Mouse (Mus musculus) embryonic fibroblast, embryonic 13.5 days (primary cell): Measurements from ENCODE around the gene Ptgis.

Source experiments
- CTCF ChIP-seq: IDR thresholded peaks from 2 replicates; pipeline ENCODE4 v1.5.1; 2011; ENCODE audit warnings: mild to moderate bottlenecking, control low read depth, low read length, moderate library complexity, borderline replicate concordance; ENCODE audit not compliant: insufficient read depth
- POLR2A ChIP-seq: IDR thresholded peaks from 2 replicates; pipeline ENCODE4 v1.6.1; 2011; ENCODE audit warnings: low read depth, mild to moderate bottlenecking, control low read depth, low read length, moderate library complexity

DNA sequence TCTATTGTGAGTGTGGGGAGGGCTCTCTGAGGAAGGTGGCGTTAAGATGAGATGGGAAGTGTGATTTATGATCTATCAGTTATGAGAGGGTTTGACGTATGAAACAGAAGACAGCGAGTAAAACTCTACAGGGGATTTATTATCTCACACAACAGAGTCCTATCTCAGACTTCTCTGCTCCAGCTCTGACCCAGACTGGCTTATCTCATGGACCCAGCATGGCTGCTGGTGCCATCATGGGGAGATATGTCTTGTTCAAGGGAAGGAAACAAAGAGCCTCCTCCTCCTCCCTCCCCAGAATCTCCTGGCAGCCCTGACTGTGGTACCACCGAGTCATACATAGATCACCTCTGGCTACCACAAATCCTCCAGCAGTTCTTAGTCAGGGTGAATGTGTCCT lies 98.6 kb downstream of the Ptgis start:
- TF ChIP-seq POLR2A (no peak), CTCF (no peak)
